Mouse (Mus musculus) midbrain, embryonic 11.5 days (tissue): ENCODE data around the gene Prkab2. TPM values are rescaled to one million over a fixed set of nuclear protein-coding genes. Genes with fewer than 3 reads are reported as not detected.

Experiments
- ATAC-seq: fragments of 200-750 bp; cut with Nextera tagmentation; 2 replicates; pipeline ENCODE4 v1.8.0; 2017; ENCODE audit warnings: moderate TSS enrichment, moderate library complexity; ENCODE audit not compliant: low FRiP score
- DNase-seq: peaks from one replicate; pipeline ENCODE4 v3.0.0; 2015; ENCODE audit warnings: low spot score; ENCODE audit errors: missing footprints
- H3K27ac ChIP-seq: fragments of 300-500 bp; sonication (generic); 2 replicates; pipeline ENCODE4 v1.5.1; 2014; ENCODE audit warnings: low read depth, low read length
- H3K27me3 ChIP-seq: fragments of 300-500 bp; sonication (generic); 2 replicates; pipeline ENCODE4 v1.6.1; 2014; ENCODE audit warnings: mild to moderate bottlenecking, low read length, moderate library complexity, mixed read lengths; ENCODE audit not compliant: control insufficient read depth, insufficient read depth
- H3K36me3 ChIP-seq: fragments of 300-500 bp; sonication (generic); 2 replicates; pipeline ENCODE4 v1.6.1; 2014; ENCODE audit warnings: mild to moderate bottlenecking, low read length, moderate library complexity, mixed read lengths; ENCODE audit not compliant: control insufficient read depth, insufficient read depth
- H3K4me1 ChIP-seq: fragments of 300-500 bp; sonication (generic); 2 replicates; pipeline ENCODE4 v1.6.1; 2014; ENCODE audit warnings: low read length; ENCODE audit not compliant: control insufficient read depth, insufficient read depth
- H3K4me2 ChIP-seq: fragments of 300-500 bp; sonication (generic); 2 replicates; pipeline ENCODE4 v1.6.1; 2014; ENCODE audit warnings: mild to moderate bottlenecking, moderate library complexity
- H3K4me3 ChIP-seq: fragments of 300-500 bp; sonication (generic); 2 replicates; pipeline ENCODE4 v1.5.1; 2014; ENCODE audit warnings: low read depth, low read length
- H3K9ac ChIP-seq: fragments of 300-500 bp; sonication (generic); 2 replicates; pipeline ENCODE4 v1.6.1; 2014; ENCODE audit warnings: low read length
- H3K9me3 ChIP-seq: fragments of 300-500 bp; sonication (generic); 2 replicates; pipeline ENCODE4 v1.6.1; 2016; ENCODE audit warnings: low read length; ENCODE audit not compliant: control insufficient read depth
- WGBS: fragments of 180-500 bp; shearing (Covaris S2); extraction: QIAGEN DNeasy Blood & Tissue Kit; methylation state at CpG from one replicate; pipeline ENCODE4 v1.1.7; 2014; 5-methylcytosine and 5-hydroxymethylcytosine counted together
- microRNA-seq: library from miRNA; unstranded; fragments of <30 nt; microRNA quantifications from one replicate; pipeline ENCODE4, GENCODE M21; 2017
- polyA plus RNA-seq: library from polyadenylated mRNA; unstranded; fragments of >200 nt; fragmentation: Nextera tagmentation; extraction: Ambion mirVana; gene quantifications from 2 replicates; pipeline ENCODE4 v1.2.1, GENCODE M21; 2014

Prkab2 gene
- polyA plus RNA-seq, 1 experiment from 2014 or later: 6.9 TPM

DNA sequence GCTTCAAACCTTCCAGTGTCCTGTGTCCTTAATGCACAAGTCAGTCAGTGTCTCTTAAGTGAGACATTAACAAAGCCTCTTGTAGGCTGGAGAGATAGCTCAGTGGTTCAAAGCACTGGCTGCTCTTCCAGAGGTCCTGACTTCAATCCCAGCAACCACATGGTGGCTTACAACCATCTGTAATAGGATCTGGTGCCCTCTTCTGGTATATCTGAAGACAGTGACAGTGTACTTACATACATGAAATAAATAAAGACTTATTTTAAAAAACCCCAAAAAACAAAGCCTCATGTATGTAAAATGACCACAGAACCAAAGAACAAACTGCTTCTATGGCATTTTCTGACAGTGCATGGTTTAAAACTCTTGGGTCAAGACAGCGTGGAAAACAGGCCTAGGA is 57.9 kb downstream of the Prkab2 start:
- Histone ChIP-seq H3K27me3 (no peaks in the 10 kb centered on the region), H3K9ac (no peak overlapping the region), H3K27ac (no peak overlapping the region), H3K4me2 (no peak overlapping the region), H3K36me3 (no peaks in the 10 kb centered on the region), H3K9me3 (no peaks in the 10 kb centered on the region), H3K4me1 (no peaks in the 10 kb centered on the region), H3K4me3 (no peak overlapping the region)
- DNase-seq (no peak), ATAC-seq (no peak)
- 73% methylated on average over 1 of the region's 1 CpGs for WGBS

DNA sequence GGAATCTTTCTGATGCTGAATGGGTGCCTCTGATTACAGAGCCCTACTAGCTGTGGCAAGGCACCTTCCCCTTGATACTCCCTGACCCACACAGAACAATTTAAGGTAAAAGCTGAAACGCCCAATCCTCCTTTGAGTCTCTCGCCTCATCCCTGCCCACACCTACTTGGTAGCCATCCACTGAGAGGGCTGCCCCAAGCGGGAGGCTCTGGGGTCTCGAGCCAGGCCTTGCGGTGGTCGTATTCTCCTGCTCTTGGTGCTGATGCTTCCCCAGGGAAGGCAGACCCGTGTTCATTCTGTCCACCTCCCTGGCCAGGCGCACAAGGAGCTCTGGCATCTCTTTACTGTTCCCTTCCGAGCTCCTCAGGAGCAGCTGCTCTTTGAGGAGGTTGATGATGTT is 61.1 kb downstream of the Prkab2 start:
- no peaks in the 10 kb centered on the region; the same call in 1 of the 2 replicates for H3K9me3 ChIP-seq
- H3K9ac ChIP-seq: no peak overlapping the region
- no peaks in the 10 kb centered on the region for H3K36me3 ChIP-seq
- 86% methylated on average over 9 of the region's 9 CpGs for WGBS
- H3K4me2 ChIP-seq: no peak overlapping the region
- ATAC-seq (no peak), DNase-seq (no peak)
- H3K27me3 ChIP-seq: no peaks in the 10 kb centered on the region
- H3K27ac ChIP-seq: no peak overlapping the region
- no peak overlapping the region for H3K4me3 ChIP-seq
- H3K4me1 ChIP-seq: no peaks in the 10 kb centered on the region

Small RNA genes within 50 kb of the gene (microRNA-seq; reads per million reads assigned to microRNA genes)
- not detected for gene Mir7225

Other genes starting within 250 kb of the Prkab2 start
- gene Olfr1402, start 236.2 kb upstream of the Prkab2 start, polyA plus RNA-seq: not detected in 2 replicates
- 20.1 and 20.4 TPM in 2 replicates for gene Chd1l, start 48.0 kb upstream of the Prkab2 start, polyA plus RNA-seq
- 0.40 and 0.77 TPM in 2 replicates for gene Fmo5, start 29.4 kb upstream of the Prkab2 start, polyA plus RNA-seq
- gene Gm17651, start 16.5 kb downstream of the Prkab2 start, polyA plus RNA-seq: not detected in 2 replicates
- 27.6 and 29.1 TPM in 2 replicates for gene Pde4dip, start 230.5 kb downstream of the Prkab2 start, polyA plus RNA-seq
- 122 and 127 TPM in 2 replicates for gene Sec22b, start 243.0 kb downstream of the Prkab2 start, polyA plus RNA-seq